Mouse (Mus musculus): Measurements from ENCODE around the gene 2610001J05Rik.
A peak's percentile ranks its signal among the peaks of the same experiment; 100 is the strongest.

2610001J05Rik gene

DNA sequence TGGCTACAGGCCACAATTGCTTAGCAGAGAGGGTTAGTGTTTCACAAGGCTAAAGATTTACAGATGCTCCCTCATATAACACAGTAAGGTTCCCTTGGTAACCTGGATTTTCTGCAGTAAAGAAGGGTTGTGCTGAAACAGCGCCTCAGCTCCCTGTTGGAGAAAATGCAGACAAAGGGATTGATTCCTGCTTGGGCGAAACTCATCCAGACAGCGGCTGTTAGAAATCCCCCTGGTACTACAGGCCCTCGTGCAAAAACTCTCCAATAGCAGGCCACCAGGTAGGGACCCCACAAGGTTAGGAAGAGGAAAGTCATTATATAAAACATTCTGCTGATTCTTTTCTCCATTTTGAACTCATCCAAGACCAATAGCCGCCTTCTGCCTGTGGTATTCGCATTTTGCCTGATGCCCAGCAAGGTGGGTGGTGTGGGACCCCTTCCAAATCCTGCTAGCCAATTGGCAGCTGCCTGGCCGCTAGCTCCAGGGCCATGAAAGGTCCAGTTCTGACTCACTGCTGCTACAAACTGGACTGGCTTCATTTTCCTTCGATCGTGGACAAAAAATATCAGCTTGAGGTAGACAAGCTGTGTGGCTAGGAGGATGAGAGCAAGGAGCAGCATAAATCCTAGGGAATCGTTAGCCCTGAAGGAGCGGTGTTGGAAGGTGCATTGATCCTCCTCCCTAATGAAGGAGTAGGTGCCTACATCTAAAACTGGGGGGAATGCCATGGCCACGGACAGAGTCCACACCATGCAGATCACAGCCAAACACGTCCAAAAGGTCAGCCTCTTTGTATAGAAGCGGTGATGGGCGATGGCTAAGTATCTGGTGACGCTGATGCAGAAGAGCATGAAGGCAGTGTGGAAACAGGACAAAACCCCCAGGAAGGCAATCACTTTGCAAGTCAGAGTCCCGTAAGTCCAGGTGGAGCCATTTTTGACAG is 35.3 kb downstream of the 2610001J05Rik start:
- peak; percentile 86 for DNase-seq

DNA sequence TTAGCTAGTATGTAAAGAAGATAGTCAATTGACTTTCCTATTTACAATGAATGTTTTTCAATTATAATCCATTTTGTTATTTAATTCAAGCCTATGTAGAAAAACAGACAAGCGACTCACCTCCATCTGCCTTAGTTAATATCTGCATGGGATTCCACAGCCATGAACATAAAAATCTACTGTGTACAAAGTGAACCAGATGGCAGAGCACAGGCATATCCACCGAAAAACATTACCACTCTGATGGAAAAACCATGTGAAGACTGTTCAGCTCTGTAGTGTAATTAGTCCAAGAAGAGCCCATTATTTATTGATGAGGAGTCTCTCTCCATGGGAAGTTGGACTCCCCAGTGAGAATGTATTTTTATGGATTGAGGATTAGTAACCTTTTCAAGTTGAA is 38.5 kb downstream of the 2610001J05Rik start:
- no peak for DNase-seq

DNA sequence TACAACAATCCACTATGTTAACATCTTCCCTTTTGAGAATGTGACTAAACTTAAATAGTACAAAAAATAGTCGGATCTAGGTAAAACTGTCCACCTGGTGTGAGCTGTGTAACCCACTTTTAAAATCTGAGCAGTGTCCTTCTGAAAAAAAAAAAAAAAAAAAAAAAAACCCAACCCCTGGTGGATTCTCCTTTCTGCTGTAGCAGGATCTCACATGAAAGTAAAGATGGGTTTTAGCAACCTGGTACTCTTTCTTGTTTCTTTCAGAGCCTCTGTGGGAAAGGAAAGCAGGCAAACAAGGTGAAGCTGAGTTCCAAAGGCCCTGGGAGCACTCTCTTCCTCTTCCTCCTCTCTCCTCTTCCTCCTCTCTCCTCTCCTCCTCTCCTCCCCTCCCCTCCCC is 42.4 kb downstream of the 2610001J05Rik start:
- no peak for DNase-seq

Measured in cerebellum, adult 11-12 months (tissue).